Mouse (Mus musculus) neural tube, embryonic 11.5 days (tissue): ENCODE measurements around the gene Scnm1. TPM values are rescaled to one million over a fixed set of nuclear protein-coding genes. Genes with fewer than 3 reads are reported as not detected.
A peak's percentile ranks its signal among the peaks of the same experiment; 100 is the strongest.

Source experiments
- ATAC-seq: fragments of 200-750 bp; cut with Nextera tagmentation; 2 replicates; pipeline ENCODE4 v1.8.0; 2017; ENCODE audit warnings: moderate number of reproducible peaks, mild to moderate bottlenecking, moderate TSS enrichment, moderate library complexity; ENCODE audit not compliant: insufficient read depth, low FRiP score, low TSS enrichment
- DNase-seq: peaks from one replicate; pipeline ENCODE4 v3.0.0-alpha.2; 2015; ENCODE audit warnings: low spot score
- H3K27ac ChIP-seq: fragments of 300-500 bp; sonication (generic); 2 replicates; pipeline ENCODE4 v1.5.1; 2014; ENCODE audit warnings: low read depth, mild to moderate bottlenecking, low read length
- H3K27me3 ChIP-seq: fragments of 300-500 bp; sonication (generic); 2 replicates; pipeline ENCODE4 v1.6.1; 2014; ENCODE audit warnings: mild to moderate bottlenecking, low read length, mixed read lengths; ENCODE audit not compliant: control insufficient read depth, insufficient read depth
- H3K36me3 ChIP-seq: fragments of 300-500 bp; sonication (generic); 2 replicates; pipeline ENCODE4 v1.6.1; 2014; ENCODE audit warnings: mild to moderate bottlenecking, low read length, moderate library complexity, mixed read lengths; ENCODE audit not compliant: control insufficient read depth, insufficient read depth
- H3K4me1 ChIP-seq: fragments of 300-500 bp; sonication (generic); 2 replicates; pipeline ENCODE4 v1.6.1; 2014; ENCODE audit warnings: low read length, mixed read lengths; ENCODE audit not compliant: control insufficient read depth, insufficient read depth
- H3K4me2 ChIP-seq: fragments of 300-500 bp; sonication (generic); 2 replicates; pipeline ENCODE4 v1.6.1; 2014; ENCODE audit warnings: low read depth, mild to moderate bottlenecking, moderate library complexity
- H3K4me3 ChIP-seq: fragments of 300-500 bp; sonication (generic); 2 replicates; pipeline ENCODE4 v1.5.1; 2014; ENCODE audit warnings: low read depth, low read length
- H3K9ac ChIP-seq: fragments of 300-500 bp; sonication (generic); 2 replicates; pipeline ENCODE4 v1.6.1; 2014; ENCODE audit warnings: mild to moderate bottlenecking, low read length
- H3K9me3 ChIP-seq: fragments of 300-500 bp; sonication (generic); 2 replicates; pipeline ENCODE4 v1.6.1; 2016; ENCODE audit warnings: low read length; ENCODE audit not compliant: control insufficient read depth
- WGBS: fragments of 180-500 bp; shearing (Covaris S2); extraction: QIAGEN DNeasy Blood & Tissue Kit; methylation state at CpG from one replicate; pipeline ENCODE4 v1.1.7; 2014; 5-methylcytosine and 5-hydroxymethylcytosine counted together
- polyA plus RNA-seq: library from polyadenylated mRNA; unstranded; fragments of >200 nt; fragmentation: Nextera tagmentation; extraction: Ambion mirVana; gene quantifications from 2 replicates; pipeline ENCODE4 v1.2.1, GENCODE M21; 2014

Gene Scnm1
- polyA plus RNA-seq, 1 experiment from 2014 or later, result 85.0 TPM

DNA sequence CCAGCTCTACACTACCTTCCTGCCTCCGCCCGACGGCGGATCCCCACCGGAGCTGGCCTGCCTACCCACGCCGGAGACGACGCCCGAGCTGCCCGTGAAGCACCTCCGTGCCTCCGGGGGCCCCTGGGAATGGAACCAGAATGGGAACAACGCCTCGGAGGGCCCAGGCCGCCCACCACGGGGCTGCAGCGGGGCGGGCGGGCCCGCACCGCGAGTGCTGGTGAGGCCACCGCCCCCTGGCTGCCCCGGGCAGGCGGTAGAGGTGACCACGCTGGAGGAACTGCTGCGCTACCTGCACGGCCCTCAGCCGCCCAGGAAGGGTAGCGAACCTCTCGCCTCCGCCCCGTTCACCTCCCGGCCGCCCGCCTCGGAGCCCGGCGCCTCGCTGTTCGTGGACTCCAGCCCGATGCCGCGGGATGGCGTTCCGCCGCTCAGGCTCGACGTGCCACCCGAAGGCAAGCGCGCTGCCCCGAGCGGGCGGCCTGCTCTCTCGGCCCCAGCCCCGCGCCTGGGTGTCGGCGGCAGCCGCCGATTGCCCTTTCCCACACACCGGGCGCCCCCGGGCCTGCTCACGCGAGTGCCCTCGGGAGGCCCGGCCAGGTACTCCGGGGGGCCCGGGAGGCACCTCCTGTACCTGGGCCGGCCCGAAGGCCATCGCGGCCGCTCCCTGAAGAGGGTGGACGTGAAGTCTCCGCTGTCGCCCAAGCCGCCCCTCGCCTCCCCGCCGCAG lies 38.9 kb upstream of the Scnm1 start:
- DNase-seq (peak; percentile 17), ATAC-seq (no peak)
- no peak overlapping the region for H3K9ac ChIP-seq
- H3K9me3 ChIP-seq, result no peaks in the 10 kb centered on the region
- peaks cover 3% of the 10 kb centered on the region; the same call in 1 of the 2 replicates for H3K4me1 ChIP-seq
- H3K36me3 ChIP-seq, result peaks cover 25% of the 10 kb centered on the region
- H3K4me2 ChIP-seq, result no peak overlapping the region; the same call in 1 of the 2 replicates
- peak overlapping the region; percentile 8; the same call in 1 of the 2 replicates for H3K4me3 ChIP-seq
- 14% methylated on average over 49 of the region's 84 CpGs for WGBS
- peaks cover 43% of the 10 kb centered on the region for H3K27me3 ChIP-seq
- no peak overlapping the region for H3K27ac ChIP-seq

DNA sequence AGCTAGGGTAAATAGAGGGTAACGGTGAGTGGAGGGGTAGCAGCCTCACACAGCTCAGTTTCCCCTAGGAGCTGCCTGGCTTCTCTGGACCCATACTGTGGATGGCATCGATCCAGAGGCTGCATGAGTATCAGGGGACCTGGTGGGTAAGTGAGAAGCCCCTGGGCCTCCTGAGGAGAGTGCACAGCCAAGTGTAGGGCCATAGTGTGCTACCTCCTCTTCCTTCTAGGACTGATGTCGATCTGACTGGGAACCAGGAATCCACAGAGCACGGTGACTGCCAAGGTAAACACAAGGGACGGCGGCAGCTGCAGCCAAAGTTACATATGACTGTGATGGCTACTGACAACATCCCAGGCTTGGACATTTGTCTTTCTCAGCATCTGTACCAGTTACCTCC lies 37.3 kb upstream of the Scnm1 start:
- 76% methylated on average over 6 of the region's 6 CpGs for WGBS
- no peak for DNase-seq
- Histone ChIP-seq H3K4me1 (peaks cover 3% of the 10 kb centered on the region; the same call in 1 of the 2 replicates), H3K9me3 (no peaks in the 10 kb centered on the region), H3K4me2 (no peak overlapping the region), H3K9ac (no peak overlapping the region), H3K27ac (no peak overlapping the region), H3K4me3 (no peak overlapping the region), H3K36me3 (peaks cover 28% of the 10 kb centered on the region), H3K27me3 (peaks cover 43% of the 10 kb centered on the region)
- no peak for ATAC-seq

DNA sequence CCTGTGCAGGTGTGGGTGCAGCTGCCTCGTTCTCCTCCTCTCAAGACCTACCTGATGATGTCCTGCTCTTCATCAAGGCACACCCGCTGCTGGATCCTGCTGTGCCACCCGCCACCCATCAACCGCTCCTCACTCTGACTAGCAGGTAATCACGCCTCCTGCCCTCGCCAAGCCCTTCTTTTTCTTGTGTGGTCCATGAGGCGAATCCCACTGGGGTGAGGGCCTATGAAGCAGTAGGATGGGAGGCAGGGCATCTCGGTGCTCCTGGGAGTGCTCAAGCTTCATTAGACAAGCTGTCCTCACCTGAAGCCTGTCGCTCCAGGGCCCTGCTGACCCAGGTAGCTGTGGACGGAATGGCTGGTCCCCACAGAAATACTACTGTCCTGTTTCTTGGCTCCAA lies 36.2 kb upstream of the Scnm1 start:
- no peak for ATAC-seq
- H3K9ac ChIP-seq, result no peak overlapping the region
- DNase-seq, result no peak
- H3K27me3 ChIP-seq, result peaks cover 43% of the 10 kb centered on the region
- H3K36me3 ChIP-seq, result peaks cover 28% of the 10 kb centered on the region
- WGBS, result 86% methylated on average over 10 of the region's 10 CpGs
- no peak overlapping the region for H3K4me2 ChIP-seq
- H3K9me3 ChIP-seq, result no peaks in the 10 kb centered on the region
- peaks cover 3% of the 10 kb centered on the region; the same call in 1 of the 2 replicates for H3K4me1 ChIP-seq
- H3K27ac ChIP-seq, result no peak overlapping the region
- no peak overlapping the region for H3K4me3 ChIP-seq

GRCm38 (mm10) chr3:95164840-95165239 lies 31.0 kb upstream of the Scnm1 start:
- Histone ChIP-seq H3K9ac (no peak overlapping the region), H3K4me1 (peaks cover 21% of the 10 kb centered on the region), H3K27ac (no peak overlapping the region), H3K4me2 (no peak overlapping the region), H3K27me3 (peaks cover under 1% of the 10 kb centered on the region), H3K4me3 (no peak overlapping the region), H3K36me3 (peaks cover 13% of the 10 kb centered on the region), H3K9me3 (no peaks in the 10 kb centered on the region)
- WGBS, result 80% methylated on average over 5 of the region's 5 CpGs
- no peak for DNase-seq
- no peak for ATAC-seq

- peaks cover 9% of the 10 kb centered on the region for H3K36me3 ChIP-seq
- H3K4me2 ChIP-seq, result no peak overlapping the region
- H3K27me3 ChIP-seq, result no peaks in the 10 kb centered on the region
- ATAC-seq, result no peak
- H3K27ac ChIP-seq, result no peak overlapping the region
- no peak overlapping the region for H3K4me3 ChIP-seq
- H3K9me3 ChIP-seq, result no peaks in the 10 kb centered on the region
- WGBS, result 82% methylated on average over 4 of the region's 5 CpGs
- peaks cover 24% of the 10 kb centered on the region for H3K4me1 ChIP-seq
- DNase-seq, result no peak
- no peak overlapping the region for H3K9ac ChIP-seq
Measured at GRCm38 (mm10) chr3:95164256-95164550, 30.4 kb upstream of the Scnm1 start.

DNA sequence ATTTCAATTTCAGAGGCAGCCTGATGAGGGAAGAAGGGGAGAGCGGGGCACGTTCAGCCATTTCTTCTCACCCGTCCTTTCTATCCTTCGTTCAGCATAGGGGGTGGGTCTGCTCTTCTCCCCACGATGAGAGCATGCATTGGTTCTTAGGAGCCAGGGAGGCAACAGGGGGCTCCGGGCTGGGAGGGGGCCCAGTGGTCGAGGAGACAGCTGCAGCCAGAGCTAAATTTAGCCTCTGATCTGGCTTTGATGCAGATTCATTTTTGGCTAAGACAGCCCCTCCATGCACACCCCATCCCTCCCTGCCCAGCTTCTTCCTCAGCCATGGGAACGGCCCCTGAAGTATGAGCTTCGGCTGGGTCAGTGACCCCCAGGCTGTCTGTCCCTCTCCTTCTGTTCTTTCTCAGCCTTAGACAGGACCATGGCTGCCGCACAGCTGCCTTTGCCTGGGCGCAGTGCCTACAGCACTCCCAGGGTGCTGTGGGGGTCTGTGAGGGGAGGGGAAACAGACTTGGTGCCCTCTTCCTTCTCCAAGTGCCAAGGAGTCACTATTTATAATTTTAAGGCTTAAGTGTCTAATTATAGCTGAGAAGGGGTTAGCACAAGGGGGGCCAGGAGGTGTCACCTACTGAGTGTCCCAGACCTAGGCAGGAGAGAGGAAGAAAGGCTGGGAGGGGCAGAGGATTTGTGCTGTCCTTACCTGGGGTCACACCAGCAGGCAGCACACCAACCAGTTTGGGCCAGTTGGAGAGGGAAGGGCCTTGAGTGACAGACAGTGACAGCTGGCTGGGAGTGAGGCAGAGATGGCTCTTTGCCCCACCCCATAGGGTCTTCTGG lies 29.8 kb upstream of the Scnm1 start:
- peaks cover 24% of the 10 kb centered on the region for H3K4me1 ChIP-seq
- no peak for DNase-seq
- H3K27me3 ChIP-seq, result no peaks in the 10 kb centered on the region
- H3K4me2 ChIP-seq, result peak overlapping the region; percentile 66
- peaks cover 4% of the 10 kb centered on the region for H3K36me3 ChIP-seq
- no peak for ATAC-seq
- 66% methylated on average over 11 of the region's 11 CpGs for WGBS
- no peak overlapping the region for H3K4me3 ChIP-seq
- no peak overlapping the region for H3K27ac ChIP-seq
- H3K9me3 ChIP-seq, result no peaks in the 10 kb centered on the region
- H3K9ac ChIP-seq, result no peak overlapping the region

GRCm38 (mm10) chr3:95162345-95162628 lies 28.5 kb upstream of the Scnm1 start:
- H3K9me3 ChIP-seq, result no peaks in the 10 kb centered on the region
- H3K4me2 ChIP-seq, result peak overlapping the region; percentile 66
- no peak for DNase-seq
- 59% methylated on average over 2 of the region's 2 CpGs for WGBS
- H3K9ac ChIP-seq, result peak overlapping the region; percentile 87
- no peak for ATAC-seq
- H3K36me3 ChIP-seq, result peaks cover 4% of the 10 kb centered on the region; the same call in 1 of the 2 replicates
- H3K4me1 ChIP-seq, result peaks cover 24% of the 10 kb centered on the region
- H3K4me3 ChIP-seq, result peak overlapping the region; percentile 86
- H3K27ac ChIP-seq, result no peak overlapping the region
- H3K27me3 ChIP-seq, result no peaks in the 10 kb centered on the region

- ATAC-seq, result no peak
- no peaks in the 10 kb centered on the region for H3K27me3 ChIP-seq
- no peaks in the 10 kb centered on the region for H3K9me3 ChIP-seq
- 4% methylated on average over 9 of the region's 9 CpGs for WGBS
- peak; percentile 23 for DNase-seq
- peaks cover 24% of the 10 kb centered on the region for H3K4me1 ChIP-seq
- H3K27ac ChIP-seq, result peak overlapping the region; percentile 29; the same call in 1 of the 2 replicates
- H3K9ac ChIP-seq, result peak overlapping the region; percentile 87
- H3K4me2 ChIP-seq, result peak overlapping the region; percentile 66
- H3K4me3 ChIP-seq, result peak overlapping the region; percentile 86
- no peaks in the 10 kb centered on the region; the same call in 1 of the 2 replicates for H3K36me3 ChIP-seq
Measured at GRCm38 (mm10) chr3:95161618-95162344, 28.0 kb upstream of the Scnm1 start.
